Mouse (Mus musculus) hindbrain, embryonic 11.5 days (tissue): ENCODE results near the gene Vps13c. TPM values are rescaled to one million over a fixed set of nuclear protein-coding genes. Genes with fewer than 3 reads are reported as not detected.

Experiments
- ATAC-seq: fragments of 200-750 bp; cut with Nextera tagmentation; 2 replicates; pipeline ENCODE4 v1.8.0; 2017; ENCODE audit warnings: mild to moderate bottlenecking, moderate TSS enrichment, moderate library complexity; ENCODE audit not compliant: low FRiP score
- DNase-seq: peaks from one replicate; pipeline ENCODE4 v3.0.0-alpha.2; 2015; ENCODE audit warnings: low spot score
- H3K27ac ChIP-seq: fragments of 300-500 bp; sonication (generic); 2 replicates; pipeline ENCODE4 v1.5.1; 2014; ENCODE audit warnings: mild to moderate bottlenecking, low read depth, low read length
- H3K27me3 ChIP-seq: fragments of 300-500 bp; sonication (generic); 2 replicates; pipeline ENCODE4 v1.6.1; 2014; ENCODE audit warnings: mild to moderate bottlenecking, low read length, moderate library complexity, mixed read lengths; ENCODE audit not compliant: control insufficient read depth, insufficient read depth
- H3K36me3 ChIP-seq: fragments of 300-500 bp; sonication (generic); 2 replicates; pipeline ENCODE4 v1.6.1; 2014; ENCODE audit warnings: mild to moderate bottlenecking, low read length, moderate library complexity, mixed read lengths; ENCODE audit not compliant: control insufficient read depth, insufficient read depth
- H3K4me1 ChIP-seq: fragments of 300-500 bp; sonication (generic); replicated peaks from 2 replicates; pipeline ENCODE4 v1.6.1; 2014; ENCODE audit warnings: low read length, mixed read lengths; ENCODE audit not compliant: control insufficient read depth, insufficient read depth
- H3K4me2 ChIP-seq: fragments of 300-500 bp; sonication (generic); replicated peaks from 2 replicates; pipeline ENCODE4 v1.6.1; 2014; ENCODE audit warnings: mild to moderate bottlenecking, low read depth, low read length
- H3K4me3 ChIP-seq: fragments of 300-500 bp; sonication (generic); 2 replicates; pipeline ENCODE4 v1.5.1; 2014; ENCODE audit warnings: low read depth, low read length
- H3K9ac ChIP-seq: fragments of 300-500 bp; sonication (generic); 2 replicates; pipeline ENCODE4 v1.6.1; 2014; ENCODE audit warnings: low read depth, low read length
- H3K9me3 ChIP-seq: fragments of 300-500 bp; sonication (generic); 2 replicates; pipeline ENCODE4 v1.6.1; 2016; ENCODE audit warnings: low read length; ENCODE audit not compliant: control insufficient read depth
- WGBS: fragments of 180-500 bp; shearing (Covaris S2); extraction: QIAGEN DNeasy Blood & Tissue Kit; methylation state at CpG from one replicate; pipeline ENCODE4 v1.1.7; 2014; 5-methylcytosine and 5-hydroxymethylcytosine counted together
- polyA plus RNA-seq: library from polyadenylated mRNA; unstranded; fragments of >200 nt; fragmentation: Nextera tagmentation; extraction: Ambion mirVana; gene quantifications from 2 replicates; pipeline ENCODE4 v1.2.1, GENCODE M21; 2014

Vps13c gene
- polyA plus RNA-seq, 1 experiment from 2014 or later, result 14.7 TPM

DNA sequence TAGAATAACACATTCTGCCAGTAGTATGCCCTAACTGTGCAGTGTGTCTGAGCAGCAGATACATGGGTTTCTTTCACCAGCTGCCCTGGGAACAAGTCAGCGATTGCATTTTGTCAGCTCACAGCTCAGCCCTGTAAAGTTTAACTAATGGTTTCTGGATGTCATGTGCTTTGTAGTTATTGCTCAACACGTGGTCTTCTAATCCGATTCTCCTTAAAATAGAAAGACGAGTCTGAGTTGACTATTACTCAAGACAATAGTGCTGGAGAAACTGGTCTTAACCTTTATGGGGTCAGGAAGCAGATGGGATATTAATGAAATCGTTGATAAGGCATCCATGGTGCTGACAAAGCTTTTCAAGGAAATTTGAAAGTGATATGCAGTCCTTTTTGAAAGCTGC is 2.6 kb downstream of the Vps13c start:
- WGBS, result 88% methylated on average over 5 of the region's 5 CpGs
- Histone ChIP-seq H3K27me3 (no peaks in the 10 kb centered on the region), H3K4me2 (no peak overlapping the region), H3K9ac (no peak overlapping the region), H3K27ac (no peak overlapping the region), H3K9me3 (no peaks in the 10 kb centered on the region), H3K4me1 (no peaks in the 10 kb centered on the region), H3K36me3 (no peaks in the 10 kb centered on the region), H3K4me3 (no peak overlapping the region)
- DNase-seq (no peak), ATAC-seq (no peak)

DNA sequence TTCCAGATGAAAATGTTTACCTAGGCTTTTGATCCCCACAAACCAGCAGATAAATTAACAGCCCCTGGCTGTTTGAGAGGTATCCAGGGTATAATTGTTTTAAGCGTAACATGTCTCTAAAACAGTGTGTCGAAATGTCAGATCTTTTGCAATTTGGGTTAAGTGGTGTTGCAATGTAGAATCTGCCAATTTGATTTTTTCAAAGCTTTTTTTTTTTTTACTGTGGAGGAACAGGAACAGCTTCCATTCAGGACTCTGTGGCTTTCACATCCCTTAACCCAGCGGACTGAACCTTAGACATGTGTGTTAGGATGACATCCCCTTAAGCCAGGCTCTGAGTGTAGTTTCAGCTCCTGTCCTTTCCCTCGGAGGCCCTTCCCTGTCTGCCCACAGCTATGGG is 4.8 kb downstream of the Vps13c start:
- Histone ChIP-seq H3K9ac (no peak overlapping the region), H3K4me3 (no peak overlapping the region), H3K27me3 (no peaks in the 10 kb centered on the region), H3K27ac (no peak overlapping the region), H3K9me3 (no peaks in the 10 kb centered on the region), H3K4me1 (no peaks in the 10 kb centered on the region), H3K4me2 (no peak overlapping the region), H3K36me3 (no peaks in the 10 kb centered on the region)
- DNase-seq (no peak), ATAC-seq (no peak)
- WGBS, result 90% methylated on average over 4 of the region's 4 CpGs

DNA sequence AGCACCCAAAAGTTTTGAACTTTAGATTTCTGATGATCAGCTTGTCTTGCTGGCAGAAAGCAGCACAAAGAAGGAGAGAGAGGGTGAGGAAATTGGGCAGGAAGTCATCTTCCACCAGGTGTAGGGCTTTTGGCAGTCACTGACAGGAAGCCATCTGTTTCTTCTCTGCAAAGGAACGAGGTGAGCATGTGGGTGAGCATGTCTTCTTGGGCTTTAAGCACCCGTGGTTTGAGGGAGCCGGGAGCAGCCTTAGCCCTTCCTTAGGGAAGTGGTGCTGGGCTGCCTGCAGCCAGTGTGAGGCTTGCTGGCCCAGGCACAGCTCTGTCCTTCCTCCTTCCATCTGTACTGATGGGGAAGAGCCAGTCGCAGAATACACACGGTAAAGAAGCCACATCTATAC is 5.5 kb downstream of the Vps13c start:
- Histone ChIP-seq H3K27me3 (no peaks in the 10 kb centered on the region), H3K27ac (no peak overlapping the region), H3K36me3 (no peaks in the 10 kb centered on the region), H3K4me1 (no peaks in the 10 kb centered on the region), H3K4me2 (no peak overlapping the region), H3K4me3 (no peak overlapping the region), H3K9me3 (no peaks in the 10 kb centered on the region), H3K9ac (no peak overlapping the region)
- DNase-seq (no peak), ATAC-seq (no peak)
- 90% methylated on average over 5 of the region's 5 CpGs for WGBS

DNA sequence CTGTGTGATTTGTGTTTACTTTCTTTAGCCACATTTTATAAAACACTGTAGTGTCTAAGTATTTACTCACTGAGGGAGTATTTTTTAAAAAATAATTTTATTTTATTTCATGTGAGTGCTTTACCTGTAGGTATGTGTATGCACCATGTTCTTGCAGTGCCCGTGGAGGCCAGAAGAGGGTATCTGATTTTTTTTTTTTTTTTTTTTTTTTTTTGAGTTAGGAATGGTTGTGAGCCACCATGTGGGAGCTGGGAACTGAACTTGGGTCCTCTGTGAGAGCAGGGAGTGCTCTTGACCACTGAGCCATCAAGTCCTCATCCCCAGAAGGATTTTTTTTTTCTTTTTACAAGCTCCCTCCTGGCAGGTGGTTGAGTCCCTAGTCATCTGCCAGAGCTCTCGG is 5.9 kb downstream of the Vps13c start:
- Histone ChIP-seq H3K9me3 (no peaks in the 10 kb centered on the region), H3K9ac (no peak overlapping the region), H3K4me3 (no peak overlapping the region), H3K4me2 (no peak overlapping the region), H3K36me3 (no peaks in the 10 kb centered on the region), H3K27me3 (no peaks in the 10 kb centered on the region), H3K27ac (no peak overlapping the region), H3K4me1 (no peaks in the 10 kb centered on the region)
- DNase-seq (no peak), ATAC-seq (no peak)
- WGBS, result 97% methylated on average over 2 of the region's 2 CpGs

DNA sequence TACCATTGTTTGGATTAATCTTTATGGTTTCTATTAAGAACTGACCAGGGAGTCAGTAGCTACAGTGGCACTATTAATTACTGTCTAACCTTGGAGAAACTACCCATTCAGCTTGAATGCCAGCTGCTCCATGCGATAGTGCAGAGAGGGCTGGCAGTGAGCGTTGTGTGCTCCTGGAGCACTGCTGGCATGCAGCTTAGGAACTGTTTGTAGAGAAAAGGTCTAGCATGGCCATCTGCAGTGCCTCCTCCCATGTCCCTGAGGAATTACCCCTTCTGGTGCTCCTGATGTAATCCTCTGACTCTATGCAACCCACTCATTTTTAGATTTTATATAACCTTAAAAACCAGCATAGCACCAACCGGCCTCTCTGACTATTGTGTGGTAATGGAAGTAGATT is 7.4 kb downstream of the Vps13c start:
- Histone ChIP-seq H3K4me3 (no peak overlapping the region), H3K9ac (no peak overlapping the region), H3K9me3 (no peaks in the 10 kb centered on the region), H3K27ac (no peak overlapping the region), H3K27me3 (no peaks in the 10 kb centered on the region), H3K4me1 (no peaks in the 10 kb centered on the region), H3K4me2 (no peak overlapping the region), H3K36me3 (no peaks in the 10 kb centered on the region)
- ATAC-seq, result no peak
- 88% methylated on average over 3 of the region's 3 CpGs for WGBS
- DNase-seq, result no peak

DNA sequence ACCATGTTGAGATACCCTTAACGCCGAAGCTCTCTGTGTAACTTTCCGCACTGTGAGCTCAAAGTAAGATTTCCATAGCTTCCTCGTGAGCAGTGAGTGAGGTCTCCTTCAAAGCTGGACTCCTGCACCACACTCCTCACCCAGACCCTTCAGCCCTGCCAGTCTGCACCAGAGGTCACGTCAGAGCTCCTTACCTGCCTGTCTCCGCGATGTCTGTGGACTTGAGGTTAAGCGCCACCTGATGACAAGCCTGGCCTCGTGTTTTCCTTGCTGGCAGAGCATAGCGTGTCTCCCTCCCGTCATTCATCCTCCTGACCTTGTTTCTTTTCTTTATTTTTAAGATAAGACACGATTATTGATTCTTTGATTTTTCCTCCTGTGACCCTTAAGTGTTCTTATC is 9.2 kb downstream of the Vps13c start:
- Histone ChIP-seq H3K9me3 (no peaks in the 10 kb centered on the region), H3K27ac (no peak overlapping the region), H3K4me3 (no peak overlapping the region), H3K27me3 (no peaks in the 10 kb centered on the region), H3K4me1 (no peaks in the 10 kb centered on the region), H3K9ac (no peak overlapping the region), H3K4me2 (no peak overlapping the region), H3K36me3 (no peaks in the 10 kb centered on the region)
- DNase-seq (no peak), ATAC-seq (no peak)
- 84% methylated on average over 12 of the region's 12 CpGs for WGBS

DNA sequence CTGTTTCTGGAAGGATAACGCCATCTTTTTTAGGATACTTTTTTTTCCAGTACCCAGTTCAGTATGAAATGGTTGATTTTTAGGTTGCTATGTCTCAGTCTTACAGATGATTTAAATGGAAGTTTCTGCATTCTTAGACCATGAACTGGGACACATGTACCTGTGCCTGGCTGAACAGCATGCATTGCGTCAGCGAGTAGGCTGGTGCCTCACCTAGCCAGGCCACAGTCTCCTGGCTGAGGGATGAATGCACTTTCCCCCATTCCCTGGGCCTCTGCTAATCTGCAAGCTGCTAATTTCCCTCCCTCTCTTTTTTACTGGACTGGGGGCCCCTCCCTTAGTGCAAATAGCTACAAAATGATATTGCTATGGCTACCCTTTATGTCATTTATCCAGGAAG is 9.7 kb downstream of the Vps13c start:
- Histone ChIP-seq H3K27ac (no peak overlapping the region), H3K27me3 (no peaks in the 10 kb centered on the region), H3K36me3 (no peaks in the 10 kb centered on the region), H3K9me3 (no peaks in the 10 kb centered on the region), H3K9ac (no peak overlapping the region), H3K4me2 (no peak overlapping the region), H3K4me1 (no peaks in the 10 kb centered on the region), H3K4me3 (no peak overlapping the region)
- DNase-seq (no peak), ATAC-seq (no peak)
- 95% methylated on average over 3 of the region's 3 CpGs for WGBS

DNA sequence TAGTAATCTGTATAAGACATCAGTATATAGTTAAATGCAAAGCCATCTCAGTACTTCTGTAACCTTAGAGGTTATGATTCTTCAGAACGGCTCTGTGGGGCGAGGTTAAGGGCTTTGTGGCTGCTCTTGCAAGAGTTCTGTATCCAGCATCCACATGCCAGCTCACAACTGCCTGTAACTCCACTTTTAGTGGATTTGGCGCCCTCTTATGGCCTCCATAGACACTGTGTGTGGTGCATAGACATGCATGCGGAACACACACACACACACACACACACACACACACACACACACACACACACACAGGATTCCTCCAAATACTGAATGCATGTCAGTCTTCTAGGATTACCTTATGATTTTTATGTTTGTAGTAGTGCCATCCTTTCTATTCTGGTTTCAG is 11.0 kb downstream of the Vps13c start:
- no peak overlapping the region for H3K27ac ChIP-seq
- H3K4me2 ChIP-seq, result no peak overlapping the region
- no peak overlapping the region for H3K4me3 ChIP-seq
- no peaks in the 10 kb centered on the region for H3K9me3 ChIP-seq
- DNase-seq, result no peak
- ATAC-seq, result no peak
- H3K36me3 ChIP-seq, result no peaks in the 10 kb centered on the region
- no peaks in the 10 kb centered on the region for H3K27me3 ChIP-seq
- WGBS, result 82% methylated on average over 4 of the region's 4 CpGs
- no peaks in the 10 kb centered on the region for H3K4me1 ChIP-seq
- no peak overlapping the region for H3K9ac ChIP-seq

DNA sequence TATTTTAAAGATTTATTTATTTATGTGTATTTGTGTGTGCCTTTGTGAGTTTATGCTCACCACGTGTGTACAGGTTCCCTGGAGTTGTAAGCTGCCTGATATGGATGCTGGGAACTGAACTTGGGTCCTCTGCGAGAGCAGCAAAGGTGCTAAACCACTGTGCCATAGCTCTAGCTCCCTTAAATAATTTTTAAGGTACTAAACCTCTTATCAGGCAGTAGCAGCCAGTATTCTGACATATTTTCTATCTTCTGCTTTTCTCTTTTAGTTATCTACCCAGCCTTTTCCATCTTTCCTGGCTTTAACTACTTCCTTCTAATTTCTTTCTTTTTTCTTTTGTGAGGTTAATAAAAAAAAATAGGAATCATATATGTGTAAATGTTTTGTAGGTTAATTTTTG is 20.1 kb downstream of the Vps13c start:
- 88% methylated on average over 2 of the region's 2 CpGs for WGBS
- ATAC-seq (no peak), DNase-seq (no peak)
- H3K9me3 ChIP-seq, result no peaks in the 10 kb centered on the region
- no peaks in the 10 kb centered on the region for H3K27me3 ChIP-seq
- no peaks in the 10 kb centered on the region for H3K36me3 ChIP-seq
- no peak overlapping the region for H3K4me2 ChIP-seq
- H3K9ac ChIP-seq, result no peak overlapping the region
- H3K4me1 ChIP-seq, result no peaks in the 10 kb centered on the region
- H3K27ac ChIP-seq, result no peak overlapping the region
- no peak overlapping the region for H3K4me3 ChIP-seq
